Mouse (Mus musculus): ENCODE measurements around the gene Hpd. TPM values are rescaled to one million over a fixed set of nuclear protein-coding genes. Genes with fewer than 3 reads are reported as not detected.
A peak's percentile ranks its signal among the peaks of the same experiment; 100 is the strongest.

The Hpd gene
- total RNA-seq, 2 experiments from 2014 or later = not detected

DNA sequence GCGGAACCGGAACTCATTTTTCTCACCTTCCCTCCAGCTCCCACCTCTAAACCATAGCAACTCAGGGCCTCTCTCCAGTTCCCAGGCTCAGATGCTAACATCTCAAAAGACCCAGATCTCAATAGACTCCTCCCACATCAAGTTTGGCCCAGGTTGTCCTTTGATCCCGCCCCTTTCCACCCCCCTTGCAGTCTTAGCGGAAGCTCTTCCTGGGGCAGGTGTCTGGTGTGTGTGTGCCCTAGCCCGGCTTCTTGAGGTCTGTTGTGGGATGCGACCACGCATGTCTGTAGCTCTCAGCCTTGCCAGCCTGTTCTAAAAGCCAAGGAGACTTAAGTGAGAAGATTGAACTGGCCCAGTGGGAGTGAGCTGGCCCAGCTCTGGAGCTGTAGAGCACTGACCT, 31.9 kb downstream of the Hpd start:
- H3K4me3 ChIP-seq = peak overlapping the region; percentile 60
- no peak for DNase-seq (ENCODE audit: low spot score in 2 of 2)
- TF ChIP-seq CTCF (conservative IDR thresholded peaks at IDR 0.05) = no peak
- H3K27ac ChIP-seq = no peak overlapping the region

DNA sequence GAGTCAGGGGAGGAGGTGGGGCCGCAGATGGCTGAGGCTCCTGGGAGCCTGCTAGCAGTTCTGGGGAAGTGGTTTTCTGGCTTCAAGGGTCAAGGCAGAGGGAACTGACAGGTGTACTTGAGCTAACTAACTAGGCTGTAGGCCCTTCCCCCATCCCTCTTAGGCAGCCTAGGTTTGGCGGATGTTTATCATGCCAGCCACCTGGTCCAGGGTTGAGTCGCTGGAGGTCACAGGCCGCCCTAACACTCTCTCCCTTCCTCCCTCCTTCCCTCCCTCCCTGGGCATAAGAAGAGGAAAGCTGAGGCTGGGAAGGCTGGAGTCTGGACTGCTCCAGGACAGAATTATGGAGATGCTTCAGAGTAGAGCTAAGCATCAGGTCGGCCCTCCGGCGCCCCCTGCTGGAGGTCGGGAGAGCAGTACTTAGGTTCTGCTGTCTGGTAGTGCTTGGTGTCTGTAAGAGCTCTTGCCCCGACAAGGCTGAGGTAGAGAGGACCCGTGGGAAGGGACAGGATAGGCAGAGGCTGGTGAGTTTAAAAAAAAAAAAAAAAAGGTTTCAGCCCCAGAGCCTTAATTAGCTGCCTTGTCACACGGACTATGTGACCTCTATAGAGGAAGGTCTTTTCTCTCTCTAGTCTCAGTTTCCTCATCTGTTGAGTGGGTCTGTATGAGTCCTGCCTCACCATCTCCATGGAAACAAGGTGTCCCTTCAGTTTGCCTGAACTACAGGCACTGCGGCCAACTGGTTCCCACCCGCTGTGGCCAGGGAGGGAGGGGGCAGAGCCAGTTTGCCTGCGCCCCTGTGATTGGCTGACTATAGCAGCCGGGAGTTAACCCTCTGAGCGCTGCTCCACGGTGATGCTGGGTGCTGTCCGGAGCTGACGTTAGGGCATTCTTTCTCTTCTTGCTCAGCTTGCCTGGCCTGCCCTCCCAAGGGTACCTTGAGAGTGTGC, 32.8 kb downstream of the Hpd start:
- H3K27ac ChIP-seq = peak overlapping the region; percentile 49; the same call in 1 of the 2 replicates
- TF ChIP-seq CTCF (conservative IDR thresholded peaks at IDR 0.05) = peak; percentile 84

DNA sequence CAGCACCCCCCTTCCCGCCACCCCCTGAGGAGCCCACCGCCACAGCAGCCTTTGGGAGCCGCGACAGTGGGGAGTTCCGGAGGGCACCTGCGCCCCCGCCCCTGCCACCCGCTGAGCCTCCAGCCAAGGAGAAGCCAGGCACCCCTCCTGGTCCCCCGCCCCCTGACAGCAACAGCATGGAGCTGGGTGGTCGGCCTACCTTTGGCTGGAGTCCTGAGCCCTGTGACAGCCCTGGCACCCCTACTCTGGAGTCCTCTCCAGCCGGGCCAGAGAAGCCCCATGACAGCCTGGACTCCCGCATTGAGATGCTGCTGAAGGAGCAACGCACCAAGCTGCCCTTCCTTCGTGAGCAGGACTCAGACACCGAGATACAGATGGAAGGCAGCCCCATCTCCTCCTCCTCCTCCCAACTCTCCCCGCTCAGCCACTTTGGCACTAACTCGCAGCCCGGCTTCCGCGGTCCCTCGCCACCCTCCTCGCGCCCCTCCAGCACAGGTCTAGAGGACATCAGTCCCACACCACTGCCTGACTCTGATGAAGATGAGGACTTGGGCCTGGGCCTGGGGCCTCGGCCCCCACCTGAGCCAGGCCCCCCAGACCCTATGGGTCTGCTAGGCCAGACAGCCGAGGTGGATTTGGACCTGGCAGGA, 34.3 kb downstream of the Hpd start:
- H3K4me3 ChIP-seq = no peak overlapping the region
- H3K27ac ChIP-seq = no peak overlapping the region
- TF ChIP-seq CTCF (conservative IDR thresholded peaks at IDR 0.05) = no peak
- DNase-seq (ENCODE audit: low spot score in 2 of 2) = no peak

More for the DNA sequence above, 32.8 kb downstream of the Hpd start:
- peak; percentile 88 to 94 for DNase-seq (ENCODE audit: low spot score in 2 of 2)
- peak overlapping the region; percentile 60 for H3K4me3 ChIP-seq

DNA sequence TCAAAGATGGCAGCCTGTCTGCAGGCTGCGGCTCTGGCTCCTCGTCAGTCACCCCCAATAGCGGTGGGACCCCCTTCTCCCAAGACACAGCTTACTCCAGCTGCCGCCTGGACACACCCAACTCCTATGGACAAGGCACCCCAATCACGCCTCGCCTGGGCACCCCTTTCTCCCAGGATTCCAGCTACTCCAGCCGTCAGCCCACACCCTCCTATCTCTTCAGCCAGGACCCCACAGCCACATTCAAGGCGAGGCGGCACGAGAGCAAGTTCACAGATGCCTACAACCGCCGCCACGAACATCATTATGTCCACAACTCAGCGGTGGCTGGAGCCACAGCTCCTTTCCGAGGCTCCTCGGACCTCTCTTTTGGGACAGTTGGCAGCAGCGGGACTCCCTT, 35.0 kb downstream of the Hpd start:
- Histone ChIP-seq H3K27ac (no peak overlapping the region), H3K4me3 (no peak overlapping the region)
- no peak for DNase-seq (ENCODE audit: low spot score in 2 of 2)
- TF ChIP-seq CTCF (conservative IDR thresholded peaks at IDR 0.05) = no peak

DNA sequence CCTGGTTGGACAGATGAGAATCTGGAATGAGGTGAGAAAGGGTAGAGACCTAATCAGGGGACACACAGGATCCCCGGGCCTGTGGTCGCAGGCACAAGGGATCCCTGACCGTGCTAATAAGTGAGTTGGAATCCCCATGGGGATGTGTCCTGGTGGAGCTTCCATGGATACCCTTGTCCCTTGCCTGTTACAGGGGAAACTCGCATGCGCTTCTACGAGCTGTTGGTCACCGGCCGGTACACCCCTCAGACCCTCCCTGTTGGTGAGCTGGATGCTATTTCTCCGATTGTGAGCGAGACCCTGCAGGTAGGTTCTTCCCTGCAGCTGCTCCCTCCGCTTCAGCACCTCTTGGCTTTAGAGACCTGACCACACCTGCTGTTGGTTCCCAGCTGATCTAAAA, 36.2 kb downstream of the Hpd start:
- Histone ChIP-seq H3K4me3 (no peak overlapping the region), H3K27ac (no peak overlapping the region)
- no peak for DNase-seq (ENCODE audit: low spot score in 2 of 2)
- TF ChIP-seq CTCF (conservative IDR thresholded peaks at IDR 0.05) = no peak

DNA sequence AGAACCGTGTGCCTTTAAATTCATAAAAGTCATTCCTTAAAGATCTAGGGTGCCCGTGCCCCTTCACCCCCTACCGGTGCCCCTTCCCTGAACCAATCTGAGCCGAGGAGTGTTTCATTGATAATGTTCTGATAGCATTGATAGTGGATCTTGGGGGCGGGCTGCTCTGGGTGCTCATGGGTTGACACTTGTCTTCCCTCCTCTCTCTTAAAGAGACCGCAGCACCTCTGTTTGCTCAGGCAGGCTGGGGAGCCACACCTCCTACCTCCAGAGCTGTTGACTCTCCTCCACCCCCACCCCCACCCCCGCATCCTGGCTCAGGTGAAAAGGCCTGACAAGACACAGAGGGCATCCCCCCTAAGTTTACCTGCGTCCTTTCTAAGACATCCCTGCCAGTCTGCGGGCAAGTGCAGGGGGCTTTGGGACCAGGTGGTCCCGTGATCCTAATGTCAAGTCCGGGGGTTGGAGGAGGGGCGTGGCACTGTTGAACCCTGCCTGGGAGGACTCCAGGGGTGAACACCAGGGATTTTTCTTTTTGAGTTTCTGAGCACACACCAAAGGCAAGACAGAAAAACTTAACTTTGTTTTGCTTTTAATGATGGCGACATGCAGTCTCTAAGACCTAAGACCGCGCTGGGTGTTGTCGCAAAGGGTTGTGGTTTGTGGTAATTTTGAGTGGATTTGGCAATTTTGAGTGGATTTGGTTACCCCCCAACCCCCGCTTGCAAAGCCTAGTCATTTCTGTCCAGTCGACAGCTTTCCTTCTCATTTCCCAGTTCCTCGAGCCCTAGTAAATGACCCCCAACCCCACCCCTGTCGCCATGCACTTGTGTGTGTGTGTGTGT, 37.6 kb downstream of the Hpd start:
- Histone ChIP-seq H3K4me3 (peak overlapping the region; percentile 76), H3K27ac (no peak overlapping the region)
- TF ChIP-seq CTCF (conservative IDR thresholded peaks at IDR 0.05) = no peak
- no peak for DNase-seq (ENCODE audit: low spot score in 2 of 2)

DNA sequence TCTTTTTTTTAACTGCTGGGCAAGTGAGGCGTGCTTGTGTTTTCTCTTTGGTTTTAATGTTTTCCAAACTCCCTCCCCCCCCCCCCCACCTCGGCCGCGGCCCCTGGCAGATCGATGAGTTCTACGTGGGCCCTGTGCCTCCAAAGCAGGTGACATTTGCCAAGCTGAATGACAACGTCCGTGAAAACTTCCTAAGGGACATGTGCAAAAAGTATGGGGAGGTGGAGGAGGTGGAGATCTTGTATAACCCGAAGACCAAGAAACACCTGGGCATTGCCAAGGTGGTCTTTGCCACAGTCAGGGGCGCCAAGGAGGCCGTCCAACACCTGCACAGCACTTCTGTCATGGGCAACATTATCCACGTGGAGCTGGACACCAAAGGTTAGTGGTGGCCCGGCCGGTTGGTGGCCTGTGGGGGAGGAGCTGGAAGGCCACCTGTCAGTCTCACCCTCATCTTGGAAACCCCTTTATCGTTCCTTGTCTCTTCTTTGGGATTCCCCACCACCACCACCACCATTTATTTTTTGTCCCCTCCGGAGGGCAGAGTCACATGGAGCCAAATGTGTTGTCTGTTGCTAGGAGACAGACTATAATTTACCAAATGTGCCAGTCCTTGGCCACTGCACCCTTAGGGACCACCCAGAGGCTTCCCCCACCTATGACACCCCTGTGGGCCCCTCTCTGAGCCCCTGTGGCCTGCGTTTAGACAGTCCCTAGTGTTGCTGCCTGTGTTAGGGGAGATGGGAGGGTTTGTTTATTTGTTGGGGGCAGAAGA, 38.4 kb downstream of the Hpd start:
- no peak for TF ChIP-seq CTCF (conservative IDR thresholded peaks at IDR 0.05)

DNA sequence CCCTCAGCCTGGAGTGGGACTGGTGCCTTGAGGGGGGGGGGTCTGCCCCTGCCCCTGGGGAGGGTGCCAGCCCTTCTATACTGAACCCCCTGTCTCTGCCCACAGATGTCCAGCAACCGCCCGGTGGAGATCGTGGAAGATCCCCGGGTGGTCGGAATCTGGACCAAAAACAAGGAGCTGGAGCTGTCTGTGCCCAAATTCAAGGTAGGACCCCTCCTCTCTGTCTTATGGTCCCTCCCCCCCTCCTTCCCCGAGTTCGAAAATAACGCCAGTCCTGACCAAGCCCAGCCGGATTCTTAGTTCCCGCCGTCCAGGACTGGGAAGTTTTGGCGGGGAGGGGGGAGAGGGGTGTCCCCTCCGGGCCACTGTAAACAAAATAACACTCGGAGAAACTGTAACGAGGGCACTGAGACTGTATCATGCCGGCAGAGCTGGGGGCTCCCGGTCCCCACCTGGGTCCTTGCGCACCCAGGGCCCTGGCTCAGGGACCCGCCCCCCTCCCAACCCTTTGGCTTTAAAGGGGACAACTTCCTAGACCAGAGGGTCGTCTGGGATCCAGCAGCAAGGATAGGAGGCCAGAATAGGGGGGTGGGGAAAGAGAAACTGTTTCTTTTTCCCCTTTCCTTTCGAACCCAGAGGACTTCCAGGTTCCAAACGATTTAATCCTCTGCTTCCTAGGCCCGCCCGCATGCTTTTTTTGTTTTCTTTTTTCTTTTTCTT, 39.1 kb downstream of the Hpd start:
- DNase-seq (ENCODE audit: low spot score in 2 of 2) = no peak
- Histone ChIP-seq H3K4me3 (peak overlapping the region; percentile 76), H3K27ac (peak overlapping the region; percentile 100)
- no peak for TF ChIP-seq CTCF (conservative IDR thresholded peaks at IDR 0.05)

More for the DNA sequence above, 38.4 kb downstream of the Hpd start:
- H3K27ac ChIP-seq = no peak overlapping the region
- peak overlapping the region; percentile 76 for H3K4me3 ChIP-seq
- DNase-seq (ENCODE audit: low spot score in 2 of 2) = no peak

DNA sequence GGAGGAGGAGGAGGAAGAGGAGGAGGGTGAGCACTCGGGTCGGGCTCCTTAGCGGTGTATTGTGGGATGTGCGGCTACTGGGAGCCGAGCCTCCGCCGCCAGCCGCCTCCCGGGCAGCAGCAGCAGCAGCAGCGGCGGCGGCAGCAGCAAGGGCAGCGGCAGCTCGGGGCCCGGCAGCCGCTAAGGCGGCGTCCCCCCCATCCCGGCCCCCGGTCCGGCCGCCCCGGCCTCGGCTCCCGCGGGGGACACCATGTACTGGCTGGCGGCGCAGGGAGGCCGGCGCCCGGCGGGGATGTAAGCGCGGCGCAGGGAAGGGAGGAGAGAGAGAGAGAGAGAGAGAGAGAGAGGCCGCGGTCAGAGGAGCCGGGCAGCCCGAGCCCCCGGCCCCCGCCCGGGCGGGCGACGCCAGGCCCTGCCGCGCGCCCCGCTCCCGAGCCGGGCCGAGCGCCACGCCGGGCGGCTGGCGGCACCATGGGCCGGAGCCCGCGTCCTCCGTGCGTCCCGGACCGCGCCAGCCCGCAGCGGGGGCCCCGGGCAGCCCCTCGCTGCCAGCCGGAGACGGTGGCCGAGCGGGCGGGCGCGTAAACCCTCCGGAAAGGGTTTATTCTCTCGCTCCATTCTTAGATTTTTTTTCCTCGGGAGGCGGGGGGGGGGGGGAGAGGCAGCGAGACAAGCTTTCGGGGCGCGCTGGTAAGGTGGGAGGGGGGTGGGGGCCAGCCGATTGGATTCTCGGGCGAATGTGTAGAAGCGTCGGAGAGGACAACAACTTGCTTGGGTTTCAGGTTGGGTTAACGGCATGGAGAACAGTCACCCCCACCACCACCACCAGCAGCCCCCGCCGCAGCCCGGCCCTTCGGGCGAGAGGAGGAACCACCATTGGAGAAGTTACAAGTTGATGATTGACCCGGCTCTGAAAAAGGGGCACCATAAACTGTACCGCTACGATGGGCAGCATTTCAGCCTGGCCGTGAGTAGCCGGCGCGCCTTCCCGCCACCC, 40.1 kb downstream of the Hpd start, which contains the start of gene Setd1b:
Gene Setd1b (plus strand): TSS at position 33 of the 997 bp plus-strand sequence.
- no peak for DNase-seq (ENCODE audit: low spot score in 2 of 2)
- TF ChIP-seq CTCF (conservative IDR thresholded peaks at IDR 0.05) = peak; percentile 30; the same call in 1 of the 2 replicates
- H3K4me3 ChIP-seq = peak within 1 kb of the TSS; percentile 76

DNA sequence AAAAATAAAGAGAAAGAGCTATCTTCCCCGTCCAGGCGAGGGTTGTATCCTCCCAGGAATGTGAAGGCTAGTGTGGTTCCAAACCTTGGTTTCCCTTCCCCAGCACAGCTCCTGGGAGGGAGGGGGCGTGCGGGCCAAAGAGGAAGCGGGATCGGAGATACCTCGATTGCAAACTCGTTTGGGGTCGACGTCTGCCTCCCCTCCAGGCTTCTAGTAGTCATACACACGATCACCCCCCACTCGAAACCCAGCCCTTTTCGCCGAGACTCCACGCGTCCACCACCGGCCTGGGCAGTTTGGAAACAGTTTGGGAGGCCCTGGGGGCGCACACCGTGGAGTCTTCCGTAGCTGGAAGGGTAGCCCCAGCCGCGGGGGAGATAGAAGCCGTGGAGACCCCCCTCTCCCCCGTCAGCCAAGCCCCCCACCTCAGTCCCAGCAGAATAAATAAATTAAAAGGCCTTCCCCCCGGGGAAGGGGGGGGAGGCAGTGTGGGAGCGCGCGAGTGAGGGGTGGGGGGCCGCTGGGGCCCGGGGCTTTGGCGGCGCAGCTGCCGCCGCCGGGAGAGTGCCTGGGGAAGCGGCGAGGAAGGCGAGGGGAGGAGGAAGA, 40.9 kb downstream of the Hpd start:
- peak in 1 of 2 experiments; percentile 58 for DNase-seq (ENCODE audit: low spot score in 2 of 2)
- H3K27ac ChIP-seq = peak overlapping the region; percentile 100
- H3K4me3 ChIP-seq = peak overlapping the region; percentile 76
- TF ChIP-seq CTCF (conservative IDR thresholded peaks at IDR 0.05) = no peak

More for the DNA sequence above, 40.1 kb downstream of the Hpd start, which contains the start of gene Setd1b:
- peak within 1 kb of the TSS; percentile 100 for H3K27ac ChIP-seq

Measured in layer of hippocampus, adult 2 months (tissue).